Mouse (Mus musculus) testis, adult 2 months (tissue): ENCODE measurements around the gene Abi3. TPM values are rescaled to one million over a fixed set of nuclear protein-coding genes. Genes with fewer than 3 reads are reported as not detected.

Source experiments
- H3K27ac ChIP-seq: fragments of 200-500 bp; 2 replicates; pipeline ENCODE4 v1.5.1; 2012; ENCODE audit warnings: low read depth, low read length; ENCODE audit not compliant: control insufficient read depth, insufficient read depth
- H3K27me3 ChIP-seq: fragments of 200-500 bp; 2 replicates; pipeline ENCODE4 v1.6.1; 2012; ENCODE audit warnings: mild to moderate bottlenecking, low read length, moderate library complexity; ENCODE audit not compliant: control insufficient read depth, insufficient read depth
- H3K36me3 ChIP-seq: fragments of 200-500 bp; 2 replicates; pipeline ENCODE4 v1.6.1; 2012; ENCODE audit warnings: mild to moderate bottlenecking, low read length; ENCODE audit not compliant: control insufficient read depth, insufficient read depth
- H3K4me1 ChIP-seq: fragments of 200-500 bp; 2 replicates; pipeline ENCODE4 v1.6.1; 2012; ENCODE audit warnings: low read length; ENCODE audit not compliant: control insufficient read depth, insufficient read depth
- H3K4me3 ChIP-seq: fragments of 200-500 bp; 2 replicates; pipeline ENCODE4 v1.5.1; 2012; ENCODE audit warnings: low read depth, mild to moderate bottlenecking, low read length, moderate library complexity, mixed read lengths; ENCODE audit not compliant: control insufficient read depth
- CTCF ChIP-seq: fragments of 200-500 bp; IDR thresholded peaks from 2 replicates; pipeline ENCODE4 v1.5.1; 2012; ENCODE audit warnings: low read depth, mild to moderate bottlenecking, inconsistent platforms, low read length, moderate library complexity; ENCODE audit not compliant: control insufficient read depth, insufficient read depth, insufficient replicate concordance
- POLR2A ChIP-seq: fragments of 200-500 bp; IDR thresholded peaks from 2 replicates; pipeline ENCODE4 v1.6.1; 2012; ENCODE audit warnings: low read depth, mild to moderate bottlenecking, inconsistent platforms, low read length, moderate library complexity; ENCODE audit not compliant: control insufficient read depth
- polyA plus RNA-seq: library from polyadenylated mRNA; depleted of rRNA; stranded (reverse); fragments of >200 nt; gene quantifications from 2 replicates; pipeline ENCODE4 v1.2.3, GENCODE M21; 2012

The Abi3 gene
- polyA plus RNA-seq, 1 experiment: 0.93 TPM

- Histone ChIP-seq H3K4me1 (peaks cover 18% of the 10 kb centered on the region), H3K36me3 (no peaks in the 10 kb centered on the region), H3K27ac (no peak overlapping the region), H3K4me3 (no peak overlapping the region), H3K27me3 (no peaks in the 10 kb centered on the region; the same call in 1 of the 2 replicates)
- TF ChIP-seq CTCF (no peak), POLR2A (no peak)
Observed at GRCm38 (mm10) chr11:95828181-95828964, 13.9 kb downstream of the Abi3 start.

DNA sequence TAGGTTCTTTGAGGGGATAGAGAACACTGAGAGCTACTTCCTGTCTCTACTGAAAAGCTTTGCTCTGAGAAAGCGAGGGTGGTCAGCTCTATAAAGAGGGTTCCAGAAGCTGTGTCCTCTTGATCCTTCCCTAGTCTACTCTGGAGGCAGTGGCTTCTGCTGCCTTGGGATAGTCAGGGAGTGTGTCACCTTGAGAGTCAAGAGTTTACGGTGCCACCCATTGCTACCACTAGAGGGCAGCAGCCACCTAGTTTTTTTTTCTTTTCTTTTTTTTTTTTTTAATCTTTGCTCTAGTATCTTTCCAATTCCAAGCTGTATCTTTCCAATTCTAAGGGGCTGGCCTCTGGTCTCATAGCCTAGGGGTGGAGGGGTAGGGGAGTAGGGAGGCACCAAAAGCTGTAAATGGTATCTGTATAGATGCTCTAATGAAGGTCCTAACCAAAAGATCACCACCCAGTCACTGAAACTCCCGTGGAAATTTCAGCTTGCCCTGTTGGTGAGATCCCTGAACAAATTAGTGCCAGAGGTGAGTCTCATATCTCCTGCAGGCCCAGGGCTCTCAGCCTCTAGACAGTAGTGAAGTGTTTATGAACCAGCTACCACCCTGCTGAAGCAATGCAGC is 14.7 kb downstream of the Abi3 start:
- Histone ChIP-seq H3K4me3 (no peak overlapping the region), H3K27ac (no peak overlapping the region), H3K4me1 (peaks cover 18% of the 10 kb centered on the region), H3K27me3 (no peaks in the 10 kb centered on the region; the same call in 1 of the 2 replicates), H3K36me3 (no peaks in the 10 kb centered on the region)
- TF ChIP-seq CTCF (peak; percentile 45; the same call in 1 of the 2 replicates), POLR2A (no peak)

DNA sequence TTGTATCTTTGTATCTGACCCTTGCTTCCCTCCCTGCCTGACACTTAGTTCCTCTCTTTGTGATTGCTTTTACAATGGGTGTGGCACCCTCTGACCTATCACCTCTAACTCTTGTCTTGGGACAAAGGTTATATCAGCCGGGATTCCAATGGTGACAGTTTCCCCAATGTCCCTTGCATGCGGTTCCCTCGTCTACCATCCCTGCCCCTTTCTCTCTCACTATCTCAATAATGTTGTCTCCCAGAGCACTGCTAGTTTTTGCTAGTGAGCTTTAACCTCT is 15.2 kb downstream of the Abi3 start:
- Histone ChIP-seq H3K4me1 (peaks cover 18% of the 10 kb centered on the region), H3K36me3 (no peaks in the 10 kb centered on the region), H3K27me3 (no peaks in the 10 kb centered on the region; the same call in 1 of the 2 replicates), H3K27ac (no peak overlapping the region), H3K4me3 (no peak overlapping the region)
- no peak for TF ChIP-seq CTCF
- TF ChIP-seq POLR2A: no peak

DNA sequence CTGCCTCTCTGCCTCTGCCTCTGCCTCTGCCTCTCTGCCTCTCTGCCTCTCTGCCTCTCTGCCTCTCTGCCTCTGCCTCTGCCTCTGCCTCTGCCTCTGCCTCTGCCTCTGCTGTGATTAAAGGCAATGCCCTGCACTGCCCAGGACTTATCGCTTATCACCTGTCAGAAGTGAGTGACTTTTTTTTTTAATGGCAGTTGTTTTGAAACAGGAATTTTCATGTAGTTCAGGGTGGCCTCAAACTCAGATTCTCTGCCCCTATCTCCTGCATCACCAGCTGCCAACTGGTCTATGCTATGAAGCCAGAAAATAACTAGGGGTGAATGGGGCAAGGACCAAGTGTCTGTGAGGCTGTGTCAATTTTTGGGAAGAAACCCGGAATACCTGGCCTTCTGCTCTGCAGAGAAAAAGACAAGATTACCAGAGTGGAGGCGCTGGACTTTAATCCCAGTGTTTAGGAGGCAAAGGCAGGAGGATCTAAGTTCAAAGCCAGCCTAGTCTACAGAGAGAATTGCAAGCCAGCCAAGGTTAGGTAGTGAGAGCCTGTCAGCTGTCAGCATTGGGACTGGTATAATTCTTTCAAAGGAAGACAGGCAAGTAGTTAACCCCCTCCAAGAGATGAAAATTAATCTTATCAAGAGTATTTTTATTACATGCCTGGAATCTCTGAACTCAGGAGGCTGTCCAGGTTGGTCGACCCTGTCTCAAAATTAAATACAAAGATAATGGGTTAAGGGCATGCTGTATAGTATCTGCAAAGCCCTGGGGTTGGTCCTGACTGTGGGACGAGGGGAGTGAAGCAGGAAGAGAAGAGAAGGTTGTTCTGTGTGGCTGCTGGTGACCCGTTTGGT is 15.7 kb downstream of the Abi3 start:
- H3K27ac ChIP-seq: no peak overlapping the region
- no peaks in the 10 kb centered on the region for H3K36me3 ChIP-seq
- TF ChIP-seq POLR2A (no peak), CTCF (no peak)
- H3K4me3 ChIP-seq: no peak overlapping the region
- no peaks in the 10 kb centered on the region; the same call in 1 of the 2 replicates for H3K27me3 ChIP-seq
- H3K4me1 ChIP-seq: peaks cover 18% of the 10 kb centered on the region

DNA sequence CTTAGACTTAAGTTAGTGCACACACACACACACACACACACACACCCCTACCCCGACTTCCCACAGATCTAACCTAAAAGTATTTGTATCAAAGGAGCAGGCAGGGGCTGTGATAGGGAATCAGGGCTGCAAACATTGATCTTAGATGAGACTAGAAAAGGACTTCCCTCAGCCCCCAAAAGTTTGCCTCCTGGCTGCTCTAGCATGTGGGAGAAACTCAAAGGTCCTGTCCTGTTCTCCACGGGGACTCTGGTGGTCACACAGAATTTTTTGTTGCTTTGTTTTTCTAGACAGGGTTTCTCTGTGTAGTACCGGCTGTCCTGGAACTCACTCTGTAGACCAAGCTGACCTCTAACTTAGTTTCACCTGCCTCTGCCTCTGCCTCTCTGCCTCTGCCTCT is 16.7 kb downstream of the Abi3 start:
- Histone ChIP-seq H3K27me3 (no peaks in the 10 kb centered on the region; the same call in 1 of the 2 replicates), H3K4me1 (peaks cover 13% of the 10 kb centered on the region), H3K36me3 (no peaks in the 10 kb centered on the region), H3K4me3 (peak overlapping the region; percentile 88), H3K27ac (no peak overlapping the region)
- TF ChIP-seq CTCF (no peak), POLR2A (no peak)

DNA sequence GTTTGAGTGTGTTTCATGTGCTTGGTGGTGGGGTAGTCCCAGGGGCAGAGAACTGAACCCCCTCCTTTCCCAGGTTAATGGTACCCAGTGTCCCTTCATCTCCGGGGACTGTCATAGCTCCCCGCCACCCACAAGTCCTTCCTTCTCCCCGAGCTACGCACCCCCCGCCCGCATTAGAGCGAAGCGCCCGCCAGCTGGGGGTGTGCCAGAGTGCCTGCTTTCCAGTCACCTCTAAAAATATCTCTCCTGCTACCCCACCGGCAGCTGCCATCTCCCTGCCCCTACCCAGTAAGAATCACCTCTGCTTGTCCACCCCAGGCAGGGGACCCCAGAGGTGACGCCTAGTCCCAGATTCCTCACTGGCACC is 17.4 kb downstream of the Abi3 start:
- Histone ChIP-seq H3K4me1 (peaks cover 11% of the 10 kb centered on the region), H3K27ac (no peak overlapping the region), H3K36me3 (no peaks in the 10 kb centered on the region), H3K27me3 (no peaks in the 10 kb centered on the region; the same call in 1 of the 2 replicates), H3K4me3 (peak overlapping the region; percentile 88)
- TF ChIP-seq CTCF: no peak
- no peak for TF ChIP-seq POLR2A

DNA sequence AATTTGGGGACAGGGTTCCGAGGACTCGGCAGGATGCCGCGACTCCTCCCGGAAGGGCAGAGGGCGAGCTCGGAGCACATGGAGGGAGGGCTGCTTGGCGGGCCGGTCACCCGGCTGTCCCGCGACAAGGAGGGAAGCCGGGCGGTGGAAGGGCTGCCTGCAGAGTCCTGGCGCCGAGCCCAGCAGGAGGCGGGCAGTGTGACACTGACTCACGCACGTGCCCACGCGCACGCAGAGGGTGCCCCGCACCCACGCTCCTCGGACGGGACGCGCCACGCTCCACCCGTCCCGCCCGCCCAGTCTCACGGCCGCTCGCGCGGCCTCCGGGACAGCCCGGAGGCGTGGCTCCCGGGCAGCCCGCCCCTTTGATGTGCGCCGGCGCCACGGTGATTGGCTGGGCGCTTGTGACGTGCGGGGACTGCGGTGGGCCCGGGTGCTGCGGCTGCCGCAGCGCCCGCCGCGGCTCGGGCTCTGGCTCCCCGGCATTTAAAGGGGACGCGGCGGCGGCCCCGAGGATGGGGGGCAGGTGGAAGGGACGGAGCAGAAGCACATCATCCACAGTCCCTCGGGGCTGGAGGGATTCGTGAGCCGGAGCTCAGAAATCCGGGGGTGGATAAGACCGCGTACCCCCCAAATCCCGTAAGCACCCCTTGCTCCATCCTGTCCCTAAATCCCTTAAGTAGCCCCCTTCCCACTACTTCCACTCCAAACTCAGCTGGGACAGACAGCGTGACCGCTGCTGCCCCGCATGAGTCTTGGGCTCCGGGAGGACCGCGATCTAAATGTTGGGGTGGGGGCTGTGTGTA is 18.0 kb downstream of the Abi3 start, which contains the start of gene Phospho1:
Phospho1 (plus strand) TSS at position 429 of the 806 bp plus-strand sequence.
- H3K4me3 ChIP-seq: peak within 1 kb of the TSS; percentile 88
- H3K36me3 ChIP-seq: no peaks in the 10 kb centered on the region
- peaks cover 11% of the 10 kb centered on the region for H3K4me1 ChIP-seq
- H3K27ac ChIP-seq: peak within 1 kb of the TSS; percentile 60
- peak; percentile 60 for TF ChIP-seq POLR2A
- TF ChIP-seq CTCF: 0 out of 2 replicates have a peak, but pooled peaks have one; percentile 10
- H3K27me3 ChIP-seq: no peaks in the 10 kb centered on the region; the same call in 1 of the 2 replicates
